Mouse (Mus musculus) left cerebral cortex, adult 11 months (tissue): ENCODE data around the gene Setd3.
A peak's percentile ranks its signal among the peaks of the same experiment; 100 is the strongest.

Experiments used
- DNase-seq: peaks from one replicate; pipeline ENCODE4 v3.0.0; 2022; ENCODE audit warnings: low spot score

Setd3 gene

GRCm38 (mm10) chr12:108179246-108179320, at the start of gene Setd3:
Setd3 (minus strand) TSS chr12:108179314.
- DNase-seq: no peak

GRCm38 (mm10) chr12:108227527-108227926, 48.4 kb upstream of the Setd3 start:
- no peak for DNase-seq

- no peak for DNase-seq
Measured at GRCm38 (mm10) chr12:108226941-108227340, 47.8 kb upstream of the Setd3 start.

GRCm38 (mm10) chr12:108226216-108226615, 47.1 kb upstream of the Setd3 start:
- DNase-seq: no peak

- no peak for DNase-seq
Measured at GRCm38 (mm10) chr12:108225781-108226180, 46.7 kb upstream of the Setd3 start.

GRCm38 (mm10) chr12:108223357-108223756, 44.2 kb upstream of the Setd3 start:
- DNase-seq: no peak

- DNase-seq: no peak
Measured at GRCm38 (mm10) chr12:108221712-108222111, 42.6 kb upstream of the Setd3 start.

- no peak for DNase-seq
Measured at GRCm38 (mm10) chr12:108221206-108221605, 42.1 kb upstream of the Setd3 start.

GRCm38 (mm10) chr12:108220621-108221020, 41.5 kb upstream of the Setd3 start:
- DNase-seq: no peak

GRCm38 (mm10) chr12:108219825-108220616, 40.9 kb upstream of the Setd3 start:
- DNase-seq: no peak

- DNase-seq: no peak
Measured at GRCm38 (mm10) chr12:108219163-108219562, 40.0 kb upstream of the Setd3 start.

- DNase-seq: no peak
Measured at GRCm38 (mm10) chr12:108217572-108217971, 38.5 kb upstream of the Setd3 start.

GRCm38 (mm10) chr12:108216611-108217370, 37.7 kb upstream of the Setd3 start:
- no peak for DNase-seq

GRCm38 (mm10) chr12:108215090-108215489, 36.0 kb upstream of the Setd3 start:
- no peak for DNase-seq

GRCm38 (mm10) chr12:108213090-108214041, 34.3 kb upstream of the Setd3 start:
- no peak for DNase-seq

GRCm38 (mm10) chr12:108212476-108212875, 33.4 kb upstream of the Setd3 start:
- DNase-seq: no peak

GRCm38 (mm10) chr12:108212071-108212470, 33.0 kb upstream of the Setd3 start:
- DNase-seq: no peak

GRCm38 (mm10) chr12:108210623-108211022, 31.5 kb upstream of the Setd3 start:
- no peak for DNase-seq

GRCm38 (mm10) chr12:108208726-108209438, 29.8 kb upstream of the Setd3 start:
- DNase-seq: peak; percentile 47

GRCm38 (mm10) chr12:108208216-108208615, 29.1 kb upstream of the Setd3 start:
- DNase-seq: no peak

GRCm38 (mm10) chr12:108206641-108207040, 27.5 kb upstream of the Setd3 start:
- no peak for DNase-seq

- DNase-seq: no peak
Measured at GRCm38 (mm10) chr12:108204978-108205377, 25.9 kb upstream of the Setd3 start.
